In genomic region chr7:31161246-31161645, GRCm38 (mm10) we compare ENCODE assay signal across 28 mouse cellular contexts. TPM values are rescaled to one million over a fixed set of nuclear protein-coding genes. Genes with fewer than 3 reads are reported as not detected.
A peak's percentile ranks its signal among the peaks of the same experiment; 100 is the strongest.
DNase-seq lines count a peak whose midpoint lies in the region; ATAC-seq lines count a peak whose summit lies in the region.
"Had no signal": no experiment of that assay in that cellular context is flagged by ENCODE, and none has a peak within 500 bp of the region (broad histone marks: within the 10 kb centered on the region; RNA-seq: fewer than 3 reads in every experiment).

No protein-coding gene starts in this region.

- DNase-seq in liver = no peak
- DNase-seq in induced T-regulatory cell, adult 2 months (ENCODE audit: low read depth) = peak; percentile 55
- peak; percentile 61 for DNase-seq in thymus, postnatal 14 days
- no peak for DNase-seq in heart, postnatal 25 days (ENCODE audit: low spot score)
- no peak for DNase-seq in gastrocnemius, adult 8-10 months (ENCODE audit: low spot score in 2 of 2)
- no peak for DNase-seq in frontal cortex, postnatal 36 days (ENCODE audit: low spot score in 2 of 2)
- DNase-seq: adrenal gland, adult 8-10 months; cerebellum, adult 2 months; gastrocnemius, postnatal 14 days; heart, adult 11 months; kidney, adult 11 months; kidney, postnatal 4 days; left cerebral cortex, postnatal 4 days; lung, adult 18-20 months; lung, postnatal 10 days; retina, postnatal 1 day had no signal

- ATAC-seq in liver, embryonic 12.5 days = no peak
- ATAC-seq in CD4-positive, CD25-positive, alpha-beta regulatory T cell, adult 4 months = peak; percentile 15
- ATAC-seq: forebrain, embryonic 14.5 days had no signal

- H3K9me3 ChIP-seq in liver, embryonic 12.5 days (replicated peaks) = no peaks in the 10 kb centered on the region
- H3K9me3 ChIP-seq: embryonic facial prominence, embryonic 15.5 days; limb, embryonic 15.5 days; midbrain, embryonic 12.5 days; neural tube, embryonic 12.5 days had no signal

- H3K36me3 ChIP-seq in liver, embryonic 12.5 days = no peaks in the 10 kb centered on the region
- H3K36me3 ChIP-seq: embryonic facial prominence, embryonic 15.5 days; G1E; kidney, embryonic 15.5 days; limb, embryonic 15.5 days; midbrain, embryonic 12.5 days; neural tube, embryonic 12.5 days had no signal

- H3K4me1 ChIP-seq in liver, embryonic 12.5 days = peaks cover 28% of the 10 kb centered on the region
- H3K4me1 ChIP-seq: embryonic facial prominence, embryonic 15.5 days; limb, embryonic 15.5 days; midbrain, embryonic 12.5 days; neural tube, embryonic 12.5 days had no signal

- H3K9ac ChIP-seq in liver, embryonic 12.5 days = no peak overlapping the region
- H3K9ac ChIP-seq: embryonic facial prominence, embryonic 15.5 days; kidney, embryonic 15.5 days; limb, embryonic 15.5 days; midbrain, embryonic 12.5 days; neural tube, embryonic 12.5 days had no signal

- intact Hi-C loops in heart, postnatal 25 days (cut with DNase I) = no loop called here

- H3K4me3 ChIP-seq in liver, embryonic 12.5 days = no peak overlapping the region
- H3K4me3 ChIP-seq: embryonic facial prominence, embryonic 15.5 days; kidney, embryonic 15.5 days; limb, embryonic 15.5 days; midbrain, embryonic 12.5 days; neural tube, embryonic 12.5 days had no signal

- peak overlapping the region; percentile 3; the same call in 1 of the 2 replicates for H3K27ac ChIP-seq in liver, embryonic 12.5 days
- H3K27ac ChIP-seq: embryonic facial prominence, embryonic 15.5 days; limb, embryonic 15.5 days; midbrain, embryonic 12.5 days; neural tube, embryonic 12.5 days had no signal

- H3K4me2 ChIP-seq in liver, embryonic 12.5 days = no peak overlapping the region
- H3K4me2 ChIP-seq: embryonic facial prominence, embryonic 15.5 days; heart, embryonic 11.5 days; kidney, embryonic 15.5 days; limb, embryonic 15.5 days; midbrain, embryonic 12.5 days; neural tube, embryonic 12.5 days had no signal

- WGBS in liver, embryonic 12.5 days (ENCODE audit: insufficient replicate concordance) = 50% methylated on average over 3 of the region's 3 CpGs

- no peaks in the 10 kb centered on the region for H3K27me3 ChIP-seq in liver, embryonic 12.5 days (replicated peaks)
- H3K27me3 ChIP-seq: CH12.LX; embryonic facial prominence, embryonic 15.5 days; kidney, embryonic 15.5 days; limb, embryonic 15.5 days; midbrain, embryonic 12.5 days; neural tube, embryonic 12.5 days had no signal

RNA-seq across cellular contexts. Expression of gene Gramd1a, which starts 5.5 kb away (rescaled TPM):
- 20.3 and 21.2 TPM in 2 replicates for polyA plus RNA-seq in liver, embryonic 12.5 days (2016; fragmentation: Nextera tagmentation; extraction: Ambion mirVana)
- 100 to 1,000 TPM in 1 of 2 experiments, 10 to 100 TPM in 1; 83.7 to 103 TPM for polyA plus RNA-seq in CD4-positive, CD25-positive, alpha-beta regulatory T cell, adult 4 months (2017; shearing (Covaris generic))
- total RNA-seq in heart, postnatal 25 days (2021) = 10 to 100 TPM; 25.7 to 30.0 TPM
- total RNA-seq in gastrocnemius, adult 8-10 months (2022) = 10 to 100 TPM; 30.7 to 40.2 (median 33.3) TPM

RNA-seq across cellular contexts. Expression of gene Scn1b, which starts 34.4 kb away (rescaled TPM):
- 0.97 and 1.2 TPM in 2 replicates for polyA plus RNA-seq in liver, embryonic 12.5 days (2016; fragmentation: Nextera tagmentation; extraction: Ambion mirVana)
- not detected for polyA plus RNA-seq in CD4-positive, CD25-positive, alpha-beta regulatory T cell, adult 4 months (2017; shearing (Covaris generic))
- 10 to 100 TPM; 21.2 to 21.8 TPM for total RNA-seq in heart, postnatal 25 days (2021)
- 1,000 to 10,000 TPM in 1 of 4 experiments, 100 to 1,000 TPM in 3; 780 to 1,106 (median 929) TPM for total RNA-seq in gastrocnemius, adult 8-10 months (2022)
- total RNA-seq: G1E had no signal
- polyA plus RNA-seq: activated CD4-positive, CD25-positive, alpha-beta regulatory T cell, adult 4 months; G1E had no signal

RNA-seq across cellular contexts. Expression of gene Hpn, which starts 46.2 kb away (rescaled TPM):
- polyA plus RNA-seq in liver, embryonic 12.5 days (2016; fragmentation: Nextera tagmentation; extraction: Ambion mirVana) = 33.2 and 36.2 TPM in 2 replicates
- polyA plus RNA-seq in CD4-positive, CD25-positive, alpha-beta regulatory T cell, adult 4 months (2017; shearing (Covaris generic)) = 10 to 100 TPM in 1 of 2 experiments, 1 to 10 TPM in 1; 6.0 to 12.2 TPM
- 1 to 10 TPM; 2.1 to 3.4 TPM for total RNA-seq in heart, postnatal 25 days (2021)
- total RNA-seq in gastrocnemius, adult 8-10 months (2022) = 10 to 100 TPM; 15.2 to 21.0 (median 17.7) TPM
- polyA plus RNA-seq: forebrain, embryonic 14.5 days; G1E had no signal

Comparison
In these comparisons a context has a peak if more than half of its experiments do, and no peak if none do; other contexts are left out.
1. DNase-seq: peak in induced T-regulatory cell, adult 2 months (single experiment) and thymus, postnatal 14 days (single experiment); none in liver (single experiment), heart, postnatal 25 days (single experiment), gastrocnemius, adult 8-10 months (0 of 2) and frontal cortex, postnatal 36 days (0 of 2).
2. RNA of gene Scn1b, which starts 34.4 kb away (total RNA-seq): 780 to 1,106 TPM in gastrocnemius, adult 8-10 months; 21.2 to 21.8 TPM in heart, postnatal 25 days; every median in the first group is over 10 times any median in the second.